Mouse (Mus musculus): Measurements from ENCODE around the gene Crb2.
A peak's percentile ranks its signal among the peaks of the same experiment; 100 is the strongest.

Crb2 gene

GRCm38 (mm10) chr2:37766027-37766761 lies 9.9 kb upstream of the Crb2 start:
- DNase-seq (ENCODE audit: low read depth in 1 of 2, low spot score in 2 of 2): no peak

- DNase-seq (ENCODE audit: low read depth in 1 of 2, low spot score in 2 of 2): no peak
These were observed 8.9 kb upstream of the Crb2 start for GRCm38 (mm10) chr2:37767080-37767547.

GRCm38 (mm10) chr2:37767739-37768138 lies 8.3 kb upstream of the Crb2 start:
- no peak for DNase-seq (ENCODE audit: low read depth in 1 of 2, low spot score in 2 of 2)

- no peak for DNase-seq (ENCODE audit: low read depth in 1 of 2, low spot score in 2 of 2)
These were observed 7.1 kb upstream of the Crb2 start for GRCm38 (mm10) chr2:37768903-37769302.

- DNase-seq (ENCODE audit: low read depth in 1 of 2, low spot score in 2 of 2): no peak
These were observed 6.3 kb upstream of the Crb2 start for GRCm38 (mm10) chr2:37769793-37770192.

GRCm38 (mm10) chr2:37771618-37772285 lies 4.3 kb upstream of the Crb2 start:
- DNase-seq (ENCODE audit: low read depth in 1 of 2, low spot score in 2 of 2): peak; percentile 33 to 66

GRCm38 (mm10) chr2:37774571-37774970 lies 1.5 kb upstream of the Crb2 start:
- DNase-seq (ENCODE audit: low read depth in 1 of 2, low spot score in 2 of 2): no peak

- no peak for DNase-seq (ENCODE audit: low read depth in 1 of 2, low spot score in 2 of 2)
These were observed 762 bp downstream of the Crb2 start for GRCm38 (mm10) chr2:37776611-37777411.

- no peak for DNase-seq (ENCODE audit: low read depth in 1 of 2, low spot score in 2 of 2)
These were observed 2.1 kb downstream of the Crb2 start for GRCm38 (mm10) chr2:37777958-37778720.

GRCm38 (mm10) chr2:37780270-37780929 lies 4.4 kb downstream of the Crb2 start:
- DNase-seq (ENCODE audit: low read depth in 1 of 2, low spot score in 2 of 2): no peak

- no peak for DNase-seq (ENCODE audit: low read depth in 1 of 2, low spot score in 2 of 2)
These were observed 5.4 kb downstream of the Crb2 start for GRCm38 (mm10) chr2:37781421-37781820.

GRCm38 (mm10) chr2:37782002-37782401 lies 6.0 kb downstream of the Crb2 start:
- no peak for DNase-seq (ENCODE audit: low read depth in 1 of 2, low spot score in 2 of 2)

- DNase-seq (ENCODE audit: low read depth in 1 of 2, low spot score in 2 of 2): no peak
These were observed 8.4 kb downstream of the Crb2 start for GRCm38 (mm10) chr2:37784473-37784872.

- DNase-seq (ENCODE audit: low read depth in 1 of 2, low spot score in 2 of 2): no peak
These were observed 10.4 kb downstream of the Crb2 start for GRCm38 (mm10) chr2:37786461-37786860.

- DNase-seq (ENCODE audit: low read depth in 1 of 2, low spot score in 2 of 2): no peak
These were observed 12.3 kb downstream of the Crb2 start for GRCm38 (mm10) chr2:37788176-37788962.

GRCm38 (mm10) chr2:37789029-37789428 lies 13.0 kb downstream of the Crb2 start:
- DNase-seq (ENCODE audit: low read depth in 1 of 2, low spot score in 2 of 2): no peak

GRCm38 (mm10) chr2:37789995-37790394 lies 13.9 kb downstream of the Crb2 start:
- DNase-seq (ENCODE audit: low read depth in 1 of 2, low spot score in 2 of 2): no peak

- no peak for DNase-seq (ENCODE audit: low read depth in 1 of 2, low spot score in 2 of 2)
These were observed 14.7 kb downstream of the Crb2 start for GRCm38 (mm10) chr2:37790738-37791137.

- DNase-seq (ENCODE audit: low read depth in 1 of 2, low spot score in 2 of 2): no peak
These were observed 15.3 kb downstream of the Crb2 start for GRCm38 (mm10) chr2:37791340-37791739.

- DNase-seq (ENCODE audit: low read depth in 1 of 2, low spot score in 2 of 2): no peak
These were observed 20.0 kb downstream of the Crb2 start for GRCm38 (mm10) chr2:37796021-37796420.

Measured in monocyte, adult 2 months (primary cell).